Mouse (Mus musculus) T-helper 2 cell (primary cell): ENCODE measurements at regions not wholly inside any gene's neighbourhood (a gene's known extent, or its start where the extent isn't known, plus 50 kb on each side); places are given as distances from the start of the nearest gene placed in this dataset.

ENCODE experiments used
- in situ Hi-C: fragments of 300-600 bp; cut with MboI, MseI; formaldehyde crosslinking; loops from one replicate; pipeline ENCODE4 v1.15.1; 2025; ENCODE audit warnings: high pct_unique_total_duplicates

DNA sequence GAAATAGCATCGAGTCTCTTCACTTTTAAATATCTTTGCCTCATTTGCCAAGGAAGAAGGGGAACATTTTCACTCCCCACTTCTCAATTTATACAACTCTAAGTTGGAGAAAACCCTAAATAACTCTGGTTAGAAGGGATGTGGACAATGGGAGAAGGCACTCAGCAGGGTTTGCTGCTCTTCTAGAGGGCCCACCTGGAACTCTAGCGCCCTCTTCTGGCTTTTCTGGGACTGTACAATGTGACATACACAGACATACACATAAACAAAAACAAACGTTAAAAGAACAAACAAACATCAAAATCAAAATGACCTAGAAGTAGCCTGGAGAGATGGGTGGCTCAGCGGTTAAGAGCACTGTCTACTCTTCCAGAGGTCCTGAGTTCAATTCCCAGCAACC, 103.0 kb downstream of the Tpra1 start:
- in situ Hi-C loops, result no loop called here

- in situ Hi-C loops, result no loop called here
Measured at GRCm38 (mm10) chr6:89006997-89007396, 104.9 kb downstream of the Tpra1 start.

GRCm38 (mm10) chr6:89007516-89007915, 105.5 kb downstream of the Tpra1 start:
- in situ Hi-C loops, result no loop called here

- in situ Hi-C loops, result no loop called here
Measured at GRCm38 (mm10) chr6:89008614-89009171, 106.6 kb downstream of the Tpra1 start.

DNA sequence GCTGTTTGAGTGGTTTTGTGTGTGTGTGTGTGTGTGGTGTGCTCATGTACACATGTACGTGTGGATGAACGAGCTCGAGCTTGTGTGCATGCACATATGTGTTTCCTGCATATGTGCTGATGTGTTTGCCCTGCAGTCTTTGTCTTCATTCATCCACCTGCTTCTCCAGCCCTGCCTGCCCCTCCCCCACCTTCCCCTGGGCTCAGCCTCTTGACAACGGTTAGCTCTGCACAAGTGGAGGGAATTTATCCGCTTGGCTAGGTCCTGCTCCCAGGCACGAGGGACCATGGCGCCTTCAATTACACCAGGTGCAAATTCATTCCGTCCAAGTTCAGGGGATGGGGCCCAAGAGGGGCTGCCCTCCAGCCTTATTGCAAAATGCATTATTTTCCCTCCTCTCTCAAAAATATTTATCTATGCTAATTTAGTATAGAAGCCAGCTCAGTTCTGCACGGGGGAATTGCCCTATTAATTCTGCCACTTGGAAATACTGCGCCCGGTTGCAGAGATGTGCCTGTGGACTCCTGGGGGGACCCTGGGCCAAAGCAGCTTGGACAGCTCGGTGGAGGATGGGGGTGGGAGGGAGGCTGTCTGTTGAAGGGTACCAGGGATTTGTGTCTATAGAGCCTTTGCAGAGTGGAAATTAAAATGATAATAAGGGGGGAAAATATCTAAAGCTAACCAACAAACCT, 111.1 kb downstream of the Tpra1 start:
- in situ Hi-C loops, result no loop called here

DNA sequence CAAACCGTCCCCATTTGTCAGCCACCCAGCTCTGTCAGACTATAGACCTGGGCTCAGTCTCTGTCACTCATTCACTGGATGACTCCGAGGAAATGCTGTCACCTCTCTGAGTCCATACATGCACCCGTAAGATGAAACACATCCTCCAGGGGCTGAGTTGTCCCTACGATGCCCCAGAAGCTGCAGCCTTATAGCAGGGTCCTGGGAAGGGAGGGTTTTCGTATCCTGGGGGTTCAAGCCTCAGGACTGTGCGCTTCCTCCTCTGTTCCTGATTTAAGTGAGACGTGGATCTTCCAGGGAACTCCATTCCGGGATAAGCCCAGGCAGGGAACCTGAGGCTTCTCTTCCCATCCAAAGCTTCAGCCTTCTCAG, 111.6 kb downstream of the Tpra1 start:
- in situ Hi-C loops, result no loop called here

DNA sequence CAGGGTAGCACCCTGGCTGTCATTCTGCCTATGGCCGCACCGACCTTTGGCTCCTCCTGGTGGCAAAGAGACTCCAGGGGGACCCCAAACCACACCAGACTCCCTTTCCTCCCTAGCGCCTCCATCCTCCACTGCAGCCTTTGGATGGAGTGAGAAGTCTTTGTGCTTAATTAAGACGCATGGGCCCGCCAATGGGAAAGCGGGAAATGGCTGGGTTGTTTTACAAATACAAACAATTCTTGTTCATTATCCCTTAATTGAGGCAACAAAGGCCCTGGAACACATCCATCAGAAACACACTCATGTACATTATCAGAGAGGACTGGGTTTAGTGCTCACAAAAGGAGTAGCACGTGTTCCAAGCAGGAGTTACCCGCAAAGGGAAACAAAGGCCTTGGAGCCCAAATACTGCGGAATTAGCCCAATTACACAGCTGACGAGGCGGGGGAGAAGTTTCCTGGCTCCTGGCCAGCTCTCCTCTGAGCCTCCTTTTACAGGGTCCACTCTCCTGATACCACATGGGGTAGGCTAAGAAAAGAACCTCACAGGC, 122.1 kb downstream of the Tpra1 start:
- in situ Hi-C loops, result no loop called here

- in situ Hi-C loops, result no loop called here
Measured at GRCm38 (mm10) chr6:89033433-89034298, 131.6 kb downstream of the Tpra1 start.

DNA sequence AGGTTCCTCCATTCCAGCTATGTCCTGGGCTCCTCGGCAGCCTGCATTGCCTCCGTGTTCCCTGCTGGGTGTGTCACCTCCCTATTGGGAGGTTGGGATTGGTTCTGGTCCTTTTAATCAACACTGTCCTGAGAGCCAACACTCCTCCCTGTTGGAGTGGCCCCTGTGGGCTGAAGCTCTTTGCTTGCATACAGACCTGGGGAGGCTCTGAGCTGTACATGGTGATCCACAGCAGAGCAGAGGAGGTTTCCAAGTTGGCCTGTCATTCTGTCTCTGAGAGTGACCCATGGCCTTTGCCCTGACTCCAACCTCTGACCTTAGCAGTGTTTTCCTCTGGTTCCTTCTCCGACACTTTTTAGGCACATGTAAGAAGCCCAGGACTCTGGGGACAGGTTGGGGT, 132.4 kb downstream of the Tpra1 start:
- in situ Hi-C loops, result no loop called here

DNA sequence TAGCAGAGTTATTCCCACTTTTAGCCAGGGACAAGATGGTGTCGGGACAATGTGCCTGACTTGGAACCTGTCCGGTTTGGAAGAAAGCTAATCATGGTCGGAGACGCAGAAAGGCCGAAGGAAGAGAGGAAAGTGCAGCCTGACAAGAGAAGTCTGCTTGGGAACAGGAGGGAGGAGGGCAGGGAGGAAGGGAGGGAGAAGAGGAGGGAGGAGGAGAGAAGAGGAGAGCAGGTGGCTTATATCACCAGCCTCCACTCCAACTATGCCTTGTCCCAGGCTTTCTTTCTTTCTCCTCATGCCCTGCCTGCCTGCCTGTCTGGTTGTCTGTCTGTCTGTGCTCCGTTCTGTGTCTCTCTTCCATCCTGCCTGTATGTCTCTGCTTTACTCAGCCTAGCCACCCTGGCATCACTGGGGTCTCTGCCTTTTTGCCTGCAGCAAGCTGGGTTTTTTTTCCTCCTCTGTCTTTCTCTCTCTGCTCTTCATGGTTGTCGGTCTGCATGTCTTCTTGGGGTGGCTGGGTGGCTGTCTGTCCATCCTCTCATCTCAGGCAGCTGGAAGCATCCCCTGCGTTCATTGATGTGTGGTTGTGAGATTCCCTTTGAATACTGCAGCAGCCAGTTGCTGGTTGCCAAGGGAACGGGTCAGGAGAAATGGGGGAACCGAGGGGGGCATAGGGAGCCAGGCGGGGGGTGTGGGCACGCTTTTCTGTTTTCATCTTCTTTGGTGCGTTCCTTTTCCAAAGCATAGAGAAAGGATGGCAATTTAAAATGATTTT, 133.2 kb downstream of the Tpra1 start:
- in situ Hi-C loops, result no loop called here

DNA sequence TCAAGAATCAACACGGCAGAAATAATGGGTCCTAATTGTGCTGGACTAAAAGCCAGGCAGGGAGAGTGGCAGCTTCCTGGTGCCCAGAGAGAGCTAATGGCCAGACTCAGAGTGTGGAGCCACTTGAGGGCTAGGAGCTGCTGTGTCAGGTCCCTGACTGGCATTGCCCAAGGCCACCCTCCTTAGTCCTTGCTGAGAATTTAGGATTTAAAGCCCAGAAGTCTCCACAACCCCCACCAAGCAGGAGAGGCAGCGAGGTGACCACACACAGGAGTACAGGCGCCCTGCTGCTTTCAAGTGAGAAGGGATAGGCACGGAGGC, 133.7 kb downstream of the Tpra1 start:
- in situ Hi-C loops, result no loop called here

GRCm38 (mm10) chr6:89037392-89037791, 135.3 kb downstream of the Tpra1 start:
- in situ Hi-C loops, result no loop called here

DNA sequence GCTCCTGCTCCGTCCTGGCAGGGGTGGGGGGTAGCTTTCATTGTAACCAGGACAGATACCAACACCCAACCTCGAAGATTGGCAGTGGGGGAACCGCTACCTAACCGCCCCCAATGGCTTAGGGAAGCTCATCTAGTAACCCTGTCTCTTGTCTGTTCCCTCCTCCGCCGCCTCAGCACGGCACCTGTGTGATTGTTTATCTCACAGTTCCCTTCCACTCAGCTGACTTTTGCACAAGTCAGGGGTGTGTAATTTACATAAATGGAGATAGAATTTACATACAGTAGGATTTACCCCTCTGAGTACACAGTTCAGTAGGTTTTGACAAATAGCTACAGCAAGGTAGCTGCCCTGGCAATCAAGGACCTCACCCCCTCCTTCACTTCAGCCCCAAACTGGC, 135.8 kb downstream of the Tpra1 start:
- in situ Hi-C loops, result no loop called here

- in situ Hi-C loops, result no loop called here
Measured at GRCm38 (mm10) chr6:89040919-89041318, 138.9 kb downstream of the Tpra1 start.

DNA sequence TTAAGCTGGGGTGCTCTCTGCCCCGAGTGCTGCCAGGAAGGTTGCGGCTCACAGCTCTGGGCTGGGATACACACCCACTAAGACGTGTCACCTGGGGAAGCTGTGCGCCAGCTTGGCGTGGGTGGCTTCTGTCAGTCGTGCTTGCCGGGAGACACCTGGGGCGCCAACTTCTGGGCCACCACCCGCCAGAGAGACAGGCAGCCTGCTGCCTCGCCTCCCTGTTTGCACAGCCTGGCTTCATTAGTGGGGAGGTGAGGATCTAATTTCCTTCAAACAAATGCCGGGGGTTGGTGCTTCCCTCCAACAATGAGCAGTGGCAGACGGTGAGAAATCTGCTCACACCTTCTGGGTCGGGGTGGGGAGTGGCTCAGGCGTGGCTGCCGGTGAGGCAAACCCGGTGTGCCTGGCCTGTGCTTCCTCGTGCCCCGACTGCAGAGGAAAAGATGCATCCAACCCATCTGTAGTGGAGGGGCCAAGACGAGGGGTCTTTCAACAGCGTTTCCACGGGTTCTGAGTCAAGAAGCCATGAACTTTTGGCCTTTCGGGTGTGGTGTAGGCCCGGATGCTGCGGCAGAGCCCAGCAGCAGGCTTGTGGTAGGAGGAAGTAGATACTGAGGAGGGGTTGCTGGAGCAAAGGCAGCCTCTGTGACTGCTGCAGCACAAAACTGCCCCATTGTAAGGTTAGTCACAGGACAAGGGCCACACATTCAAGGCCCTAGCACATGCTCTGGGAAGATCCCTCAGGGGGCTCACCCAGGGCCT, 140.6 kb downstream of the Tpra1 start:
- in situ Hi-C loops, result no loop called here

GRCm38 (mm10) chr6:89045436-89045966, 143.4 kb downstream of the Tpra1 start:
- in situ Hi-C loops, result no loop called here

DNA sequence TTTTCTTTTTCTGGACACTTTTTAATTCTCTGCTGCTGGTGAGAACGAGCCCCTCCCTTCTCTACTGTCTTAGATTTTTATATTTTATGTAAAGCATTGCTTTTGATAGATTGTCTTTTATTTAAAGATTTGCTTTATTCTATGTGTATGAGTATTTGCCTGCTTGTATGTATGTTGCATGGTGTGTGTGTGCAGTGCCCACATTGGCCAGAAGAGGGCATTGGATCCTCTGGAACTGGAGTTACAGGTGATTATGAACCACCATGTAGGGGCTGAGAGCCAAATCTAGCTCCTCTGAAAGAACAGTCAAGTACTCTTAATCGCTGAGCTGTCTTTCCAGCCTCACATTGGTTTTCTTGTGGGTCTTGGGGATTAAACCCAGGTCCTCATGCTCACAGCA, 144.4 kb downstream of the Tpra1 start:
- in situ Hi-C loops, result no loop called here

DNA sequence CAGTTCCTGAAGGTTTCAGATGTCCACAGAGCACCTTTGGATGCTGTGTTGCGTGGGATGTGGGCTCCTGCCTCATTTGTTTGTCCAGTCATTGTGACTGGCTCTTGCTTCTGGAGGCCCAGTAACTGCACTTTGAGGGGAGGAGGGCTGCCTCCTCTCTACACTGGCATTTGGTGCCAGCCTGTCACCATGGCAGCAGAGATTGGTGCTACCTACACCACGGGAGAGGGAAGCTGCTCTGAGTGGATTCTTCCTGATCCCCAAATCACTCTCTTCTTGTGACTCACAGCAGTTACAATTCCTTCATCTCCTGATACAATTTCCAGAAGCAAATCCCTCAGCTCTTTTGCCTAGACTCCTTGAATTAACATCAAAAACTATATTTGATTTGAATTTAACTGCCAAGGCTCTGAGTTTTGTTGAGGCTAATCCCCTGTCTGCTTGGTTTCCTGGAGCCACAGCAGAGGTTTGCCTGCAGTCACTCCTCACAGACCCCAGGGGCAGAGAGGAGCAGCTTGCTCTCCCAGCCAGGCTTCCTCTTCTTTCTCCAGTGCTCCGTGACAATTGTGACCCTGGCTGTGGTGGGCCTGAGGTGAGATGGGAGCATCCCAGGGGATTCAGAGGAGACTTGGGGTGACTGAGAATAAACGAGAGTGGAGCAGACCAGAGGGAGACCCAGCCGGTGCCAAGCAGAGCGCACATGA, 145.7 kb downstream of the Tpra1 start:
- in situ Hi-C loops, result no loop called here

DNA sequence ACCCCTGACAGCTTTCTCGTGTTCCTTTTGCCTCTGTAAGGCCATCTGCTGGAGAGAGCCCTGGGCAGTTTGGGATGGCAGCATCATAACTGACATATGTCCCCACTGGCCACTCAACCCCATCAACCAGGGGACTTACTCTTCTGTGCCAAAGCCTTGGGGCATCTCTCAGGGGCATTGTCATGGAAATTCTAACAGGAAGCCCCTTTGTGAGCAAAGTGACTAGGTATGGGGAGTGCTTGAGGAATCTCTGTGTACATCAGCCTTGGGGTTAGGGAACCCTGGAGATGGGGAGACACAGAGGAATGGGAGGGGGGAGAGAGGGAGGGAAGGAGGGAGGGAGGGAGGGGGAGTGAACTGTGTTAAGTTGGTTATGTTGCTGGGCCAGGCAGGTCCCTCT, 147.2 kb downstream of the Tpra1 start:
- in situ Hi-C loops, result no loop called here

GRCm38 (mm10) chr6:89050575-89051270, 148.7 kb downstream of the Tpra1 start:
- in situ Hi-C loops, result no loop called here
